Mouse (Mus musculus): ENCODE results near the gene 1700019D03Rik. TPM values are rescaled to one million over a fixed set of nuclear protein-coding genes. Genes with fewer than 3 reads are reported as not detected.

Gene 1700019D03Rik
- polyA plus RNA-seq (2012; fragmentation: generic; extraction: Trizol), result 0.01 TPM

GRCm38 (mm10) chr1:53020079-53020478 lies at the start of gene 1700019D03Rik:
Gene 1700019D03Rik, minus strand, starts transcription at chr1:53020179.
- TF ChIP-seq USF1 (IDR thresholded peaks at IDR 0.05; ENCODE audit: low read depth), result no peak
- TF ChIP-seq MAX (IDR thresholded peaks at IDR 0.05; ENCODE audit: low read depth), result no peak
- TF ChIP-seq MYOD1 (IDR thresholded peaks at IDR 0.05; ENCODE audit: control insufficient read depth in 1 of 3, insufficient read length in 2 of 3, low read depth in 2 of 3), result no peak
- Histone ChIP-seq H3K27me3 (ENCODE audit: control insufficient read depth, insufficient read depth, insufficient read length) (no peaks in the 10 kb centered on the region), H3K36me3 (ENCODE audit: control insufficient read depth, insufficient read depth) (no peaks in the 10 kb centered on the region)

GRCm38 (mm10) chr1:53063921-53064320 lies 43.9 kb upstream of the 1700019D03Rik start:
- H3K27me3 ChIP-seq (ENCODE audit: control insufficient read depth, insufficient read depth, insufficient read length), result no peaks in the 10 kb centered on the region
- H3K4me2 ChIP-seq (ENCODE audit: low read depth), result no peak overlapping the region
- no peaks in the 10 kb centered on the region for H3K36me3 ChIP-seq (ENCODE audit: control insufficient read depth, insufficient read depth)
- H3K79me2 ChIP-seq (ENCODE audit: control insufficient read depth, insufficient read depth), result no peaks in the 10 kb centered on the region
- H3K4me3 ChIP-seq, result no peak overlapping the region
- H3ac ChIP-seq (ENCODE audit: control insufficient read depth, insufficient read length), result no peak overlapping the region
- no peak for TF ChIP-seq MYOG (IDR thresholded peaks at IDR 0.05; ENCODE audit: control insufficient read depth in 1 of 3, insufficient read depth in 1 of 3, insufficient read length in 2 of 3, low read depth in 2 of 3)

More at GRCm38 (mm10) chr1:53020079-53020478, at the start of gene 1700019D03Rik:
- Histone ChIP-seq H3K4me2 (ENCODE audit: low read depth) (no peak within 1 kb of the TSS), H3K4me3 (no peak within 1 kb of the TSS), H3ac (ENCODE audit: control insufficient read depth, insufficient read length) (no peak within 1 kb of the TSS), H3K79me2 (ENCODE audit: control insufficient read depth, insufficient read depth) (no peaks in the 10 kb centered on the region)

GRCm38 (mm10) chr1:53061871-53062608 lies 42.1 kb upstream of the 1700019D03Rik start:
- Histone ChIP-seq H3ac (ENCODE audit: control insufficient read depth, insufficient read length) (no peak overlapping the region), H3K79me2 (ENCODE audit: control insufficient read depth, insufficient read depth) (no peaks in the 10 kb centered on the region), H3K36me3 (ENCODE audit: control insufficient read depth, insufficient read depth) (no peaks in the 10 kb centered on the region), H3K27me3 (ENCODE audit: control insufficient read depth, insufficient read depth, insufficient read length) (no peaks in the 10 kb centered on the region), H3K4me3 (no peak overlapping the region), H3K4me2 (ENCODE audit: low read depth) (no peak overlapping the region)
- TF ChIP-seq REST (IDR thresholded peaks at IDR 0.05; ENCODE audit: insufficient read depth, insufficient read length) (no peak), TCF3 (IDR thresholded peaks at IDR 0.05; ENCODE audit: insufficient read length, low read depth) (no peak), CEBPB (IDR thresholded peaks at IDR 0.05; ENCODE audit: insufficient read depth, poor library complexity, severe bottlenecking) (no peak), MAX (IDR thresholded peaks at IDR 0.05; ENCODE audit: low read depth) (no peak)

GRCm38 (mm10) chr1:53061340-53061739 lies 41.4 kb upstream of the 1700019D03Rik start, which contains the start of gene Mstn:
Gene Mstn, plus strand, starts transcription at chr1:53061640.
- Histone ChIP-seq H3K27me3 (ENCODE audit: control insufficient read depth, insufficient read depth, insufficient read length) (no peaks in the 10 kb centered on the region), H3K36me3 (ENCODE audit: control insufficient read depth, insufficient read depth) (no peaks in the 10 kb centered on the region), H3ac (ENCODE audit: control insufficient read depth, insufficient read length) (no peak within 1 kb of the TSS), H3K4me3 (no peak within 1 kb of the TSS), H3K4me2 (ENCODE audit: low read depth) (no peak within 1 kb of the TSS), H3K79me2 (ENCODE audit: control insufficient read depth, insufficient read depth) (no peaks in the 10 kb centered on the region)
- TF ChIP-seq CEBPB (IDR thresholded peaks at IDR 0.05; ENCODE audit: insufficient read depth, poor library complexity, severe bottlenecking) (no peak), SRF (IDR thresholded peaks at IDR 0.05; ENCODE audit: control insufficient read depth, insufficient read length, low read depth) (no peak), MYOD1 (IDR thresholded peaks at IDR 0.05; ENCODE audit: control insufficient read depth in 1 of 3, insufficient read length in 2 of 3, low read depth in 2 of 3) (no peak), POLR2A (IDR thresholded peaks at IDR 0.05; ENCODE audit: insufficient read length, low read depth) (no peak), TCF12 (IDR thresholded peaks at IDR 0.05; ENCODE audit: insufficient read depth, poor library complexity, severe bottlenecking) (no peak), USF1 (IDR thresholded peaks at IDR 0.05; ENCODE audit: low read depth) (no peak), POLR2AphosphoS2 (IDR thresholded peaks at IDR 0.05; ENCODE audit: insufficient read length, low read depth) (no peak), TCF3 (IDR thresholded peaks at IDR 0.05; ENCODE audit: insufficient read length, low read depth) (no peak), MAX (IDR thresholded peaks at IDR 0.05; ENCODE audit: low read depth) (no peak)

- Histone ChIP-seq H3K4me2 (ENCODE audit: low read depth) (no peak overlapping the region), H3K4me3 (no peak overlapping the region), H3K79me2 (ENCODE audit: control insufficient read depth, insufficient read depth) (no peaks in the 10 kb centered on the region), H3K36me3 (ENCODE audit: control insufficient read depth, insufficient read depth) (no peaks in the 10 kb centered on the region), H3K27me3 (ENCODE audit: control insufficient read depth, insufficient read depth, insufficient read length) (no peaks in the 10 kb centered on the region), H3ac (ENCODE audit: control insufficient read depth, insufficient read length) (no peak overlapping the region)
- no peak for TF ChIP-seq TCF3 (IDR thresholded peaks at IDR 0.05; ENCODE audit: insufficient read length, low read depth)
Measured at GRCm38 (mm10) chr1:53060499-53060898, 40.5 kb upstream of the 1700019D03Rik start.

GRCm38 (mm10) chr1:53059106-53059505 lies 39.1 kb upstream of the 1700019D03Rik start:
- H3K36me3 ChIP-seq (ENCODE audit: control insufficient read depth, insufficient read depth), result no peaks in the 10 kb centered on the region
- H3K4me3 ChIP-seq, result no peak overlapping the region
- H3K27me3 ChIP-seq (ENCODE audit: control insufficient read depth, insufficient read depth, insufficient read length), result no peaks in the 10 kb centered on the region
- no peak for TF ChIP-seq USF1 (IDR thresholded peaks at IDR 0.05; ENCODE audit: low read depth)
- no peak for TF ChIP-seq POLR2AphosphoS2 (IDR thresholded peaks at IDR 0.05; ENCODE audit: insufficient read length, low read depth)
- TF ChIP-seq SRF (IDR thresholded peaks at IDR 0.05; ENCODE audit: control insufficient read depth, insufficient read length, low read depth), result no peak
- TF ChIP-seq CEBPB (IDR thresholded peaks at IDR 0.05; ENCODE audit: insufficient read depth, poor library complexity, severe bottlenecking), result no peak
- no peak for TF ChIP-seq MYOD1 (IDR thresholded peaks at IDR 0.05; ENCODE audit: control insufficient read depth in 1 of 3, insufficient read length in 2 of 3, low read depth in 2 of 3)
- TF ChIP-seq MAX (IDR thresholded peaks at IDR 0.05; ENCODE audit: low read depth), result no peak
- TF ChIP-seq MYOG (IDR thresholded peaks at IDR 0.05; ENCODE audit: control insufficient read depth in 1 of 3, insufficient read depth in 1 of 3, insufficient read length in 2 of 3, low read depth in 2 of 3), result no peak
- TF ChIP-seq E2F4 (IDR thresholded peaks at IDR 0.05; ENCODE audit: insufficient read depth), result no peak
- TF ChIP-seq REST (IDR thresholded peaks at IDR 0.05; ENCODE audit: insufficient read depth, insufficient read length), result no peak
- TF ChIP-seq TCF3 (IDR thresholded peaks at IDR 0.05; ENCODE audit: insufficient read length, low read depth), result no peak
- TF ChIP-seq TCF12 (IDR thresholded peaks at IDR 0.05; ENCODE audit: insufficient read depth, poor library complexity, severe bottlenecking), result no peak
- TF ChIP-seq POLR2A (IDR thresholded peaks at IDR 0.05; ENCODE audit: insufficient read length, low read depth), result no peak
- no peaks in the 10 kb centered on the region for H3K79me2 ChIP-seq (ENCODE audit: control insufficient read depth, insufficient read depth)
- H3ac ChIP-seq (ENCODE audit: control insufficient read depth, insufficient read length), result no peak overlapping the region
- no peak overlapping the region for H3K4me2 ChIP-seq (ENCODE audit: low read depth)
